Mouse (Mus musculus) neutrophil, adult 83 days (primary cell): ENCODE data around the gene Drosha. TPM values are rescaled to one million over a fixed set of nuclear protein-coding genes. Genes with fewer than 3 reads are reported as not detected.

Source experiments
- total RNA-seq, 2 experiments: library from RNA; stranded (reverse); gene quantifications; one replicate each; pipeline ENCODE4 v1.2.4; 2023

Drosha gene
- total RNA-seq, result 10 to 100 TPM; 12.9 to 14.2 TPM

GRCm38 (mm10) chr15:12824197-12824952, at the start of gene Drosha, which contains the start of gene 6030458C11Rik:
TSS of gene Drosha (plus strand) at chr15:12824815.
TSS of gene 6030458C11Rik (minus strand) at chr15:12824649.

Other genes starting within 250 kb of the Drosha start
- gene Pdzd2, start 84.9 kb upstream of the Drosha start, total RNA-seq, result 1 to 10 TPM in 1 of 2 experiments, under 1 TPM in 1; 0.93 to 1.7 TPM
- 1 to 10 TPM; 6.8 to 6.9 TPM for gene 6030458C11Rik, start 166 bp upstream of the Drosha start, total RNA-seq